Mouse (Mus musculus): ENCODE results near the gene Foxb1. TPM values are rescaled to one million over a fixed set of nuclear protein-coding genes. Genes with fewer than 3 reads are reported as not detected.

Foxb1 gene
- not detected for polyA plus RNA-seq (2014; fragmentation: Illumina TruSeq; extraction: RNeasy Lipid Tissue Mini Kit (QIAGEN cat#74804); ENCODE audit: low read depth, low replicate concordance)

DNA sequence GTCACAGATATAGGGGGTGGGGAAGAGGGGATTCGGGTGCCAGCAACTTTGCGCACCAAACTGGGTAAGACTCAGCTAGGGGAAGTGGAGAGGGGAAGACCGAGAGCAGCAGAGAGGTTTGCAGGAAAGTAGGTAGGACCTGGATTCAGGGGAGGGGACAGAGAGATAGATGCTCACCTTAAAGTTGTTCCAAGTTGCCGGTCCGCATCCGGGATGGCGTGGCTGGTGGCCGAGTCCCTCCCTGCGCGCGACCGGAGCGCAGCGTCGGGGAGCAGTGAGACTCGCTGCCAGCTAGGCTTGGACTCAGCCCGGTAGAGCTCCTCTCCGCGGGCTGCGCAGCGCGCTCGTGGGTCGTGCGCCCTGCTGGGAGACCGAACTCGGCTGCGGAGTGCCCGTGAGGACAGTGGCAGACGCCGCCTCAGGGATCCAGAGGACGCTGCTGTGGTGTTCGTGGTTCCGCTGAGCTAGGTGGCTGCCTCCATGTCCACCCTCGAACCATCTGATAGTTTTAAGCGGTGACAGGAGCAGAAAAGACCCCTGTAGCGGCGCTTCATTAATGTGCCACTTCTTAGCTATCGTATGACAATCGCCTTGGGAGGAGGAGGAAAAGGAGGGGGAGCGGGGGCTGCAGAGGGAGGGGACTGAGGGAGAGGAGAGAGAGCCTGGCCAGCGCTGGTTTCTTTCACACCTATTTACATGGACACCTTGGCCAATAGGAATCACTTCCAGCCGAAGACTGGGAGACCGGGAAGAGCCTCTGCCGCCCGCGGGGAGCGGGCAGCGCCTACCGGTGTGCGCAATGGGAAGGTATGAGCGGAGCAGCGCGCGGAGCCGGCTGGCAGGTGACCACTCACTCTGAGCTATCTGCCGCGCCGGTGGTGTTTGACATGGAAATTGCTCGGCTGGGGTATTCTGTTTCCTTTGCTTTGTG lies at the start of gene Foxb1:
Gene Foxb1 (minus strand): TSS at position 570 of the 931 bp plus-strand sequence.

Other genes starting within 250 kb of the Foxb1 start
- gene Bnip2, start 228.5 kb upstream of the Foxb1 start, polyA plus RNA-seq (2014; fragmentation: Illumina TruSeq; extraction: RNeasy Lipid Tissue Mini Kit (QIAGEN cat#74804); ENCODE audit: low read depth, low replicate concordance), result 95.0 TPM